Mouse (Mus musculus) heart, postnatal 10 days (tissue): ENCODE measurements at regions not wholly inside any gene's neighbourhood (a gene's known extent, or its start where the extent isn't known, plus 50 kb on each side); places are given as distances from the start of the nearest gene placed in this dataset.

Experiments used
- DNase-seq, 2 experiments: peaks; one replicate each; pipeline ENCODE4 v3.0.0; 2021
- intact Hi-C: fragments of 180-260 bp; cut with DNase I; formaldehyde crosslinking; loops from one replicate; pipeline ENCODE4 v1.15.1; 2025

- intact Hi-C loops: no loop called here
- DNase-seq: no peak
Measured at GRCm38 (mm10) chr16:93206325-93206724, 380.4 kb upstream of the Runx1 start.

GRCm38 (mm10) chr16:93204601-93205000, 378.7 kb upstream of the Runx1 start:
- no peak for DNase-seq
- intact Hi-C loops: no loop called here

- intact Hi-C loops: no loop called here
Measured at GRCm38 (mm10) chr16:93202591-93202990, 376.6 kb upstream of the Runx1 start.

DNA sequence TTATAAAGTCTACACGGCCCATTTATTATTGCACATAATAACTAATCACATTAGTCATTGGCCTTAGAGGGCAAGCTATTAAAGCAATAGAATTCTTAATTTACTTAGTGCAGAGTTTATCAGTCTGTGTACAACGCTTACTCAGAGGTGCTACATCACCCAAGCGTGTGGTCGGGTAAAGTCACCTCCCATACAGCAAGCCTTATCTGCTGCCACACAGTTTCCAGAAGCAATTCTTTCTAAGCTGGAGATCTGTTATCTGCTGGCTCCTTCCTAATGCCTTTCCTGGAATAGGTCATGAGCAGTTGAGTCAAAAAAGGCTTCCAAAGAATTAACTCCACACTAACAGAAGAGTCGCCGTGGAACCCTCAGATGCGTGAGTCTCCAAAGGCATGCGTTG, 371.4 kb upstream of the Runx1 start:
- intact Hi-C loops: no loop called here
- no peak for DNase-seq

More at GRCm38 (mm10) chr16:93202591-93202990, 376.6 kb upstream of the Runx1 start:
- DNase-seq: no peak

DNA sequence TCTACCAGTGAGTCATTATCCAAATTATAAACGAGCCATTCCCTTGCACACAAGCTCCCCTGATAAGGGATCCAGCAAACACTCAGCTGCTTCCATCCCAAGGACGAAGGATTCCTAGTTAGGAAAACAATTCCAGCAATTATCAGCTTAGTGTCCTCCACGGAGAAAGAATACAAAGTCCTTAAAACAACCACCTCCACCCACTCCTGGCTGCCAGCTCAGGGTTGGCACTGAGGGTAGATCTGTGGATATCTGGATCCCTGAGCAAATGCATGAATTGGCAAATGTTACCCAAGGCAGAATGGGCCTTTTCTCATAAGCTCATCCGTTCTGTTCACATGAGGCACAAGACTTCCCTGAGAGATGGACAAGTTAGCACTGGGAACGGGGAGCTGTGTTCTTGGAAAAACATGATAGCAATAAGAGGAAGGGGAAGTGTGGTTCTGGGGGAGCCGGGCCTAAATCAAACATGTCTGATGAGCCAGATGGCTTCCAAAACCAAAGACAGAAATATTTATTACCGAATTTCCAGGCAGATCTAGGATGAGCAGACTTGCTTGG, 368.1 kb upstream of the Runx1 start:
- DNase-seq: no peak
- intact Hi-C loops: no loop called here

DNA sequence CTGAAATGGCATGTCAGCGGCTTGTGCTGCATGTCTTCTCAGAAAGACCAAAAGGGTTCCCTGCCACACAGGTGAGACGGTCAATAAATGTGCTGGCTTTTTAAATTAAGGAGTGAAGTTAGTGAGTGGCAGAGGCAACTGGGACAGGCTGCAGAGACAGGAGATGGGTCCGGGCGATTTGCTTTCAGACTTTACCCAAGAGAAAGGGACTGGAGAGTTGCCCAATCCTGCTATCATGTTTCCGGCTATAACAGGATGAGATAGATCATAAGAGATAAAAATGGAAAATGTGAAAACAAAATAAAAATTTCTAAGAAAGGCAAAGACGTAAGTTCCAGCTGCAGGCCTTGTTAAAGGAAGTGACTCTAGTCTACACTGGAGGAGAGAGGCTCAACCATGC, 367.3 kb upstream of the Runx1 start:
- no peak for DNase-seq
- intact Hi-C loops: no loop called here

GRCm38 (mm10) chr16:93192651-93193173, 366.8 kb upstream of the Runx1 start:
- intact Hi-C loops: no loop called here
- DNase-seq: no peak

DNA sequence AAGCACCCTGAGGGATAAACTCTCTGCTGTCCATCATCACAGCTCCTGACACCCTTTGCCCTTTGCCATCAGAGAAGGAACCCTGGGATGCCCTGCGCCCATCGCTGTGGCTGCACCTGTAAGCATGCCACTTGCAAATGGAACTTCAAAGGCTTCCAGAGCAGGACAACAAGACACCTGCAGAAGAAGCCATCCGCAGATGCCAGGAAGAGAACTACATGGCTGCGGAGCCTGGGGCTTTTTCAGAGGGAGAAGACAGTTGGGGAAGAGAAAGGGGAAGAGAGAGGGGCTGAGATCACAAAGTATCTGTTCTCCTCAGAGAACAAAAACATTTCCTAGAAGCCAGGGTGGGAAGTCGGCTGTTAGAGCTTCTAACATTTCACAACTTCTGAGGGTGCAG, 365.2 kb upstream of the Runx1 start:
- intact Hi-C loops: no loop called here
- DNase-seq: no peak

DNA sequence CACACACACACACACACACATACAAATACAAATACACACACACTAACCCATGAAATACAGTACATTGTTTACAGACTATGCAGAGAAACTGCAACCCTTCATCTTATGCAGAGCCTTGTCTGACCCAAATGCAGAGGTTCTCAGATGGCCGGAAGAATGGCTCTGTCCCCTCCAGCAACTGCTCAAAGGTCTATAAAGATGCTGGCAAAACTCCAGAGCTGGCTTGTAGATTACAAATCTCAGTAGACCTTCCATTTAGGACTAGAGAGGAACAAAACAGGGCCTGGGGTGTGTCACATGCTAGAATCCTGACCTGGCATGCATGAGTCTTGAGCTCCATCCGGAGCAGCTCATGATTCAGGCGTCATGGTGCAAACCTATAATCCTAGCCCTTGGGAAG, 364.4 kb upstream of the Runx1 start:
- intact Hi-C loops: no loop called here
- peak in 1 of 2 experiments; percentile 8 for DNase-seq

DNA sequence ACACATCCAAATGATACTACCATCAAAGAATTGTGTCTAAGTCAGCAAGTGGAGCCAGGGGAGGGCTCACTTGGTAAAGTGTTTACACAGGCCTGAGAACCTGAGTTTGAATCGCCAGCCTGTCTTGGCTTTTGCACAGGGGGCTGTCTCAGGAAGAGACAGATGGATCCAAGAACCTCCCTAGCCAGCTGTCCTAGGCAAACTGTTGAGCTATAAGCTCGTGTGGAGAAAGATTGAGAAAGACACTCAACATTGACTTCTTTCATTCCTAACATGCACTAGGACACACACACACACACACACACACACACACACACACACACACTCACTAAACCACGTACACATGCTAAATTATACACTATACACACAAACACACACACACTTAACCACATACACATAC, 363.9 kb upstream of the Runx1 start:
- no peak for DNase-seq
- intact Hi-C loops: no loop called here

- intact Hi-C loops: no loop called here
- DNase-seq: no peak
Measured at GRCm38 (mm10) chr16:93189412-93189811, 363.5 kb upstream of the Runx1 start.

- no peak for DNase-seq
- intact Hi-C loops: no loop called here
Measured at GRCm38 (mm10) chr16:93186554-93186953, 360.6 kb upstream of the Runx1 start.

DNA sequence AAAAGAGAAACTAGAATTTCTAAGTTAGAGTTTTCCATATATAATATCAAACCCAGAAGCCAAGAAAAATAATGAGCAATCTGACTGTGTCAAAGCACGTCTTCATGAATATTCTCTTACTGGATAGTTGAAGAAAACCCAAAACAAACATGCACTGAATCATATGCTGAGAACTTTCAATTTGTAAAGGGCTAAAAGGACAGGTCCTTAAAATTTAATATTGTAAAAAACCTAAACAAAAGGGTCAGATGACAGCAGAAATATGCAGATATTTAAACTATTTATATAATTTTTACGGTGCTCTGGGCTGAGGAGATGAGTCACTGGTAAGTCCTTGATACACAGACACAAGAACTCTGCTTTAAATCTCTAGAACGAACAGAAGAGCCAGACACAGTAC, 356.7 kb upstream of the Runx1 start:
- intact Hi-C loops: no loop called here
- no peak for DNase-seq

DNA sequence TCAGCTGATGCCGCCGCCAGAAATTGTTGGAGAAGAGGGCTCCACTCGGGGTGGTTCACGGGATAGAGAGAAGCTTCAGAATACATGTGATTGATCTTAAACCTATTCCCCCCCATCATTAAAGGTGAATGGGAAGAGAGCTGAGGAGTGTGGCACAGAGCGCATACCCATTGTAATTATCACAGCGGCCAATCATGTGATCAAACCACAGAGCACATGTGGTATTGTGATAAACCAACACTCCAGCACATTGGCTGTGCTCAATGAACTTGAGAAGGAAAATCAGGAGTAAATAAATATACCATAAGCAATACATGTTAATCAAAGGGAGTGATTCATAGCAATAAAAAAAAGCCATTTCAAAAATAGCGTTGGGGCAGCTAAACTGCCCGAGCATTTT, 355.5 kb upstream of the Runx1 start:
- intact Hi-C loops: no loop called here
- DNase-seq: no peak

DNA sequence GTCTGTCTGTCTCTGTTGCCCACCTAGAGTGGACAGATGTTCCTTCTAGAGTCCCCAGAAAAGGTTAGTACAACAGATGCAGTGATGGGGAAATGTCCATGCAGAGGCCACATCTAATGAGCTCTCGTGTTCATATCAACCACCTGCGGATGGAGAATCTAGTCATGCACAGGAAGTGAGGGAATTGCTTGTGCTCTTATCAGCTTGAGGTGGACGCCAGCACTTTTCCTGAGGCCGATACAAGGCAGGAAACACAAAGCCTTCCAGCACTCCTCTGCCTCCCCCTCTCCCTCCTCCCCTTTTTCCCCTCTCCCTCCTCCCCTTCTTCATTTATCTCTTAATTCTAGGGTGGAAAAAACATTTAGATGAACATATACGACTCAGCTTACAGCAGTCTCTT, 354.3 kb upstream of the Runx1 start:
- no peak for DNase-seq
- intact Hi-C loops: no loop called here

DNA sequence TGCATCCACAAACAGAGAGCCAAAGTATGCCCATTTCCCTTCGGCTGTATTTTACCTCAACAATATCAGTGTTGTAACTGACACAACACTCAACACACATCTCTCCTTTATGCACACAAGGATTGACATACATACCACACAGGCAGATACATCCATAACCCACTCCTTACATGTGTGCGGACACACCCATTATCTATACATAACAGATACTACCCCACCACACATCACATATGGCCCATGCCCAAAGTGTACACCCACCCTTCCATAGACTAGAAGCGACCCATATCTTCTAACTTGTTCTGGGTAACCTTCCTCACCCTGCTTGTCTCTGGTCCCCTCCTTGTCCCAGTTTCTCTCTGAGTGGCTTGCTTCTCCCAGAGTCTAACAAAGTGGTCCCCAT, 340.7 kb upstream of the Runx1 start:
- intact Hi-C loops: no loop called here
- no peak for DNase-seq

GRCm38 (mm10) chr16:93158526-93159226, 332.7 kb upstream of the Runx1 start:
- no peak for DNase-seq
- intact Hi-C loops: no loop called here

DNA sequence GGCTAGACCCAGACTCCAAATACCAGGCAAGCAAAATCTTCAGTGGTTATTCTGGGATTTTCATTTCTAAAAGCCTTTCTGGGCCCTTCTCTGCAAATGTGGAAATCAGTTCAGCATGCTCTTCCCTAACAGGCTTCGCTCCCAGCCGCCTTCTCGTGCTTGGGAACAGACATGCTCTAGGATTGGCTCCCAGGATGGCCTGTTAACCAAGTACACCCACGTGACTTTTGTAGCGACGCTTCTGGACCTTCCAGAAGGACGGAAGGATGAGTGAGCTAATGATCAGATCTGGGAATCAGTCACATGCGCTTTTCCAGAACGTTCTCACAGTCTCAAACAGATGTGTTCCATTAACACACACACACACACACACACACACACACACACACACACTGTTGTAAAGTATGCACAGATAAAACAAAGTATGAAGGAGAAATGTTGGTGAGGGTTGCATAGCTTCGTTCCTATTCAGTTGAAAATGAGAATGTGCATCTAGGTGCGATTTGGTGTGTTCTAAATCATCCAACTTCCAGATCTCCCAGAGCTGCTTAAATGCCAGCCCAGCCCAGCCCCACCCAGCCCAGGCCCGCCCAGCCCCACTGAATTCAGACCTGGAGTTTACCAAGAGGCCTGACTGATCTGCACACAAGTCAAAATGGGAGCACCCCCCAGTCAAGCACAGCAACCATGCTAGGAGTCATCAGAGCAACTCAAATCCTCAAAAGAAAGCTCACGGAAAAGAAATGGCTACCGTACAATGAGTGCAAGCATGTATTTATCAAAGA, 327.8 kb upstream of the Runx1 start:
- DNase-seq: peak in 1 of 2 experiments; percentile 15
- intact Hi-C loops: no loop called here

DNA sequence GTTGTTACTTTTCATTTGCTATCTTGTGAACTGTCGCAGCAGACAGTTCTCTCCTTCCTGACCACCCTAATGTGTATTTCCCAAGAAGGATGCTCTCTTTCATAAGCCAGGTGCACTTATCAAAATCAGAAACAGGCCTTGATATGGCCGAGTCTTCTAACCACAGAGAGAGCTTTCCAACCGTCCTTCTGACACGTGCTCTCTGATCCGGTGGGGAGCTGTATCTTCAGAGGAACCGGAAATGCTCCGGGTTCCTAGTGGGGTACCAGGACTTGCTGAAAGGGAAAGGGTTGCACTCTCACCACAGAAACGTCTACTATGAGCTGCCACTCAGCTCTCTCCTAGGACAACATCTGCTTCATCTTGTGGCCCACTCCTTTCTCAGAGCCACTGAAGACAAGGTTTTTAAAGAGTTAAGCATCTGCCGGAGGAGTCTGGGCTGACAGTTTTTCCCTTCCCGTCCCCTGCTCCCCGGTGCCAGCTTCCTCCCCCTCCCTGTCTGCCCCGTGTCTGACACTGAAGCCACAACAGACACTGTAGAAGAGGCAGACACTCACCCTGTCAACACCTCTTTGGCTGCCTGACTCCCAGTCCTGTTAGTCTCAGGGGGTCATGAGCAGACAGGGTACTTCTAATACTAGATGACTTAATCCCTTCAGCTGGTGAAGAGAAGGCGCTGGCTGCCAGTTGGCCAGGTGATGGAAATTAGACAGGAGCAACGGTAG, 327.0 kb upstream of the Runx1 start:
- DNase-seq: peak; percentile 22 to 28
- intact Hi-C loops: no loop called here

DNA sequence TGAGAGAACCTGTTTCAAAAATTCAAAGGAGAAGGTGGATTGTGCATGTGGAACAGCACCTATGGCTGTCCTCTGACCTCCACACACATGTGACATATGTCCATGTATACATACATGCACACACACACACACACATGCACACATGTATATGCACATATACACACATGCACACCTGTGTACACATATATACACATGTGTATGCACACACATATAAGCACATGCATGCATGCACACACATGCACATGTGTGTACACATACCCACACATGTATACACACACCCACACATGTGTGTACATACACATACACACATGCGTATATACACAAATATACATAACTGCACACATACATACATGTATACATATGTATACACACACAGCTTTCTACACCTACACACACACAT, 326.1 kb upstream of the Runx1 start:
- intact Hi-C loops: no loop called here
- DNase-seq: no peak

- intact Hi-C loops: no loop called here
- DNase-seq: no peak
Measured at GRCm38 (mm10) chr16:93151652-93152051, 325.7 kb upstream of the Runx1 start.
